Mouse (Mus musculus) forebrain, embryonic 14.5 days (tissue): ENCODE results near the gene Timm8a2. TPM values are rescaled to one million over a fixed set of nuclear protein-coding genes. Genes with fewer than 3 reads are reported as not detected.

Experiments used
- ATAC-seq: fragments of 200-750 bp; cut with Nextera tagmentation; 2 replicates; pipeline ENCODE4 v1.8.0; 2017; ENCODE audit warnings: mild to moderate bottlenecking, moderate library complexity
- DNase-seq: peaks from one replicate; pipeline ENCODE4 v3.0.0-alpha.2; 2015; ENCODE audit warnings: low spot score
- H3K27ac ChIP-seq: fragments of 300-500 bp; sonication (generic); 2 replicates; pipeline ENCODE4 v1.5.1; 2014; ENCODE audit warnings: low read depth, mild to moderate bottlenecking, control low read depth, low read length, moderate library complexity
- H3K27me3 ChIP-seq: fragments of 300-500 bp; sonication (generic); replicated peaks from 2 replicates; pipeline ENCODE4 v1.6.1; 2014; ENCODE audit warnings: low read length, control low read depth, mixed read lengths; ENCODE audit not compliant: control insufficient read depth, insufficient read depth
- H3K36me3 ChIP-seq: fragments of 300-500 bp; sonication (generic); 2 replicates; pipeline ENCODE4 v1.6.1; 2014; ENCODE audit warnings: low read length, control low read depth; ENCODE audit not compliant: control insufficient read depth, insufficient read depth
- H3K4me1 ChIP-seq: fragments of 300-500 bp; sonication (generic); 2 replicates; pipeline ENCODE4 v1.6.1; 2014; ENCODE audit warnings: antibody characterized with exemption, low read length, control low read depth; ENCODE audit not compliant: control insufficient read depth, insufficient read depth
- H3K4me2 ChIP-seq: fragments of 300-500 bp; sonication (generic); 2 replicates; pipeline ENCODE4 v1.6.1; 2014; ENCODE audit warnings: mild to moderate bottlenecking, control low read depth, low read length
- H3K4me3 ChIP-seq: fragments of 300-500 bp; sonication (generic); 2 replicates; pipeline ENCODE4 v1.5.1; 2014; ENCODE audit warnings: low read depth, low read length, control low read depth
- H3K9ac ChIP-seq: fragments of 300-500 bp; sonication (generic); 2 replicates; pipeline ENCODE4 v1.6.1; 2014; ENCODE audit warnings: mild to moderate bottlenecking, low read length, control low read depth, moderate library complexity
- H3K9me3 ChIP-seq: fragments of 300-500 bp; sonication (generic); replicated peaks from 2 replicates; pipeline ENCODE4 v1.6.1; 2016; ENCODE audit warnings: low read length, control low read depth, mixed read lengths; ENCODE audit not compliant: control insufficient read depth
- WGBS: fragments of 180-500 bp; shearing (Covaris S2); extraction: QIAGEN DNeasy Blood & Tissue Kit; methylation state at CpG from one replicate; pipeline ENCODE4 v1.1.7; 2014; 5-methylcytosine and 5-hydroxymethylcytosine counted together
- polyA plus RNA-seq: library from polyadenylated mRNA; unstranded; fragments of >200 nt; fragmentation: Nextera tagmentation; extraction: Ambion mirVana; gene quantifications from 2 replicates; pipeline ENCODE4 v1.2.1, GENCODE M21; 2014

Timm8a2 gene
- polyA plus RNA-seq, 1 experiment from 2014 or later, result not detected

DNA sequence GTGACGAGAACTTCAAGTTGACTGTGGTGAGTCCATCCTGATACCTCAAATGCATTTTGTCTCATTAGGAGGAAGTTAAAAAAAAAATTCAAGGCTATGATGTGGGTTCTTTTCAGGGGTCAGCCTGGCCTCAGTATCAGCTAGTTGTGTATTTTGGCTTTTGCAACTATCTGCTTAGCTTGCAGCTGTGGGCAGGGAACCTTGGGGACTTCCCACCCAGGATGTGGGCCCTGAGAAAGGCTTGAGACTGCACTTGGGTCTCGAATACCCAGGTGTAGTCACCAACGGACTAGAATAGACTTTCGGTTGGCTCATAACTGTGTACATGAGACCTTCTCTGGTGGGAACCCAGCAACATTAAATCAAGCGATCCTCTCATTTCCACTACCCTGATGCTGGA is 38.9 kb downstream of the Timm8a2 start:
- Histone ChIP-seq H3K4me1 (no peaks in the 10 kb centered on the region), H3K9me3 (no peaks in the 10 kb centered on the region), H3K27ac (no peak overlapping the region), H3K9ac (no peak overlapping the region), H3K4me3 (no peak overlapping the region), H3K4me2 (no peak overlapping the region), H3K27me3 (no peaks in the 10 kb centered on the region), H3K36me3 (no peaks in the 10 kb centered on the region)
- DNase-seq (no peak), ATAC-seq (no peak)
- 90% methylated on average over 5 of the region's 5 CpGs for WGBS

- Histone ChIP-seq H3K4me3 (no peak overlapping the region), H3K4me2 (no peak overlapping the region), H3K9me3 (no peaks in the 10 kb centered on the region), H3K4me1 (no peaks in the 10 kb centered on the region), H3K27ac (no peak overlapping the region), H3K27me3 (no peaks in the 10 kb centered on the region), H3K36me3 (no peaks in the 10 kb centered on the region), H3K9ac (no peak overlapping the region)
- ATAC-seq (no peak), DNase-seq (no peak)
- 78% methylated on average over 10 of the region's 10 CpGs for WGBS
These were observed 39.9 kb downstream of the Timm8a2 start for GRCm38 (mm10) chr14:122074360-122074759.

DNA sequence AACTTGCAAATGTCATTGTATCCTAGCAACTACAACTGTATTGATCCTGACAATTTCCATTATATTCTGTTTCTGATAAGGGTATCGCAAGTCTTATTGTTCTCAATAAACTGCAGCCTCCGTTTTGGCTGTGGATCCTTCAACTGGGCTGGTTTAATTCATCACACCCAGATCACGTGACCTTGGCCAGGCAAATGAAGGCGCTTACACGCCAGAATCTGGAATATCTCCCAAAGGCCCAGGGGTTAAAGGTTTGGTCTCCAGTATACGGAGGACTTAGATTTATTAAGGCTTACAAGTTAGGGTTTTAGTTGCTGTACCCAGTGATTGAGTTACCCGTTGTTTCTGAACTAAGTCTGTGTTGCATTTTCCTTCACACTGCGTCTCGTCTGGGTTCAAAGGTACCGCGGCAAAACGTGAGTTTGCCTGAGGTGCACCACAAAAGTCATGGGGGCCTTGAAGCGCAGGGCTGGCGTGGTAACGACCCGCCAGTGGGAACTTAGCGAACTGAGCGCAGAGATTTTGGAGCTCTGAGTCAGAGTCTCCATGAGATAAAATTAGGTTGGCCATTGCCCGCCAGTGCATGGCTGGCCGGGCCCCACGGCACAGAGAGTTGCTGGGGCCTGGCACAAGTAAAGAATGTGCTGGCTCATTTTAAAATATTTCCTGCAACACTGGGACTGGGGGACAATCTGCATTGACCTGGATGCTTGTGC is 41.2 kb downstream of the Timm8a2 start:
- Histone ChIP-seq H3K27me3 (no peaks in the 10 kb centered on the region), H3K27ac (no peak overlapping the region), H3K4me3 (no peak overlapping the region), H3K9ac (no peak overlapping the region), H3K9me3 (no peaks in the 10 kb centered on the region), H3K4me1 (no peaks in the 10 kb centered on the region), H3K4me2 (no peak overlapping the region), H3K36me3 (no peaks in the 10 kb centered on the region)
- WGBS, result 87% methylated on average over 21 of the region's 21 CpGs
- ATAC-seq (no peak), DNase-seq (no peak)

DNA sequence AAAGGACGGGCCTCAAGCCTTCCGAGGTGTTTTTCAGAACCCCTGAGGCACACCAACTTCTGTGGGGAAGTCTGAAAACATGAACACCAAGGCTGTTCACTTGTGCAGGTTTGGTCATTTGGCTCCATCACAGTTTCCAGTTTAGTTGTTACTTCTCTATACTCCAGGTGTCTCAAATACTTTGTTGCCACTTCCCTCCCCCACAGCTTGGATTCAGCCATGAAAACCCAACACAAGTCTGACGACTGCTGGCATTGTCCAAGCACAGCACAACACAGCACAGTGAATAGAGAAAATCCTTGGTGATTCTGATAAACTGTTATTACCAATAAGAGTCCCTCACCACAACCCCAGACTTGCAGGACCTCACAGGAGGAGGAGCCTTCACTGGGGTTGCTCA is 42.5 kb downstream of the Timm8a2 start:
- Histone ChIP-seq H3K27me3 (no peaks in the 10 kb centered on the region), H3K36me3 (no peaks in the 10 kb centered on the region), H3K27ac (no peak overlapping the region), H3K4me1 (no peaks in the 10 kb centered on the region), H3K9me3 (no peaks in the 10 kb centered on the region), H3K9ac (no peak overlapping the region), H3K4me3 (no peak overlapping the region), H3K4me2 (no peak overlapping the region)
- DNase-seq (no peak), ATAC-seq (no peak)
- 78% methylated on average over 3 of the region's 3 CpGs for WGBS

- WGBS, result 47% methylated on average over 6 of the region's 6 CpGs
- H3K9ac ChIP-seq, result no peak overlapping the region
- ATAC-seq, result no peak
- H3K36me3 ChIP-seq, result no peaks in the 10 kb centered on the region
- no peaks in the 10 kb centered on the region for H3K27me3 ChIP-seq
- H3K4me1 ChIP-seq, result no peaks in the 10 kb centered on the region
- no peak for DNase-seq
- no peak overlapping the region for H3K27ac ChIP-seq
- H3K9me3 ChIP-seq, result no peaks in the 10 kb centered on the region
- no peak overlapping the region for H3K4me3 ChIP-seq
- no peak overlapping the region for H3K4me2 ChIP-seq
These were observed 45.0 kb downstream of the Timm8a2 start for GRCm38 (mm10) chr14:122079428-122079827.

DNA sequence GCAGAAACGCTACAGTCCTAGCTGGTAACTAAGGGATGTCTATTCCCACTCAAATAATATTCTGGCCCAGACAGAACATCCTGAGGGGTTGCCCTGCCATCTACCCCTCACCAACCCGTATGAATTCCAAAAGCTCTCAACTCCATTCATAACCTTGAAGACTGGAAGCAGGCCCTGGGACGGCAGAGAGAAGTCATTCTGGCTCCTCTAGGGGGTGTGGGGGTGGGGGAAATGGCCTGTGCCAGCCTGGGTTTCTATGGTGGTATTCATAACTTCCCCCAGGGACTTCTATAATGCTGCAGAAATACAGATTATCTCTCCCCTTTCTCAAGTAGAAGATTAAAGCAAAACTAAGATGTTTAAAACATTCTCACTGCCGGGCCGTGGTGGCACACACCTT is 45.4 kb downstream of the Timm8a2 start:
- H3K27me3 ChIP-seq, result no peaks in the 10 kb centered on the region
- H3K4me3 ChIP-seq, result no peak overlapping the region
- no peak overlapping the region for H3K4me2 ChIP-seq
- no peak overlapping the region for H3K9ac ChIP-seq
- H3K9me3 ChIP-seq, result no peaks in the 10 kb centered on the region
- no peak overlapping the region for H3K27ac ChIP-seq
- 87% methylated on average over 5 of the region's 5 CpGs for WGBS
- ATAC-seq, result no peak
- H3K36me3 ChIP-seq, result no peaks in the 10 kb centered on the region
- no peak for DNase-seq
- no peaks in the 10 kb centered on the region for H3K4me1 ChIP-seq

DNA sequence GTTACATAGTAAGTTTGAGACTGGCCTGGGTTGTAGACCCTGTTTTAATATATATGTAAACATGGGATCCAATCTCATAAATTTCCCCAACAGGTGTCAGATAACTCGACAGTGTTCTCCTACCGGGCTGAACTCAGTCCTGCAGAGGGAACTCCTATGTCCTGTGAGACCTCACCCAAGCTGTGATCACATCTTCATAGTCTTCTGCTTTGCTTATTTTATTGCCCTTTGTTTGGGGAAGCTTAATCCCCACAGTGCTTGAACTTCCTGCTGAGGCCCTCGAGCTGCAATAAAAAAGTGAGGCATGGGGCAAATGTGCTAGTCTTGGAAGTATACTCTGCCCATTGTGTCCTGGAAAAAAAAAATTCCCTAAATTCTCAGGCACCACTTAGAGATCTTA is 46.8 kb downstream of the Timm8a2 start:
- DNase-seq (no peak), ATAC-seq (no peak)
- 47% methylated on average over 3 of the region's 3 CpGs for WGBS
- Histone ChIP-seq H3K9ac (no peak overlapping the region), H3K4me1 (no peaks in the 10 kb centered on the region), H3K9me3 (no peaks in the 10 kb centered on the region), H3K36me3 (no peaks in the 10 kb centered on the region), H3K4me2 (no peak overlapping the region), H3K27ac (no peak overlapping the region), H3K4me3 (no peak overlapping the region), H3K27me3 (no peaks in the 10 kb centered on the region)

DNA sequence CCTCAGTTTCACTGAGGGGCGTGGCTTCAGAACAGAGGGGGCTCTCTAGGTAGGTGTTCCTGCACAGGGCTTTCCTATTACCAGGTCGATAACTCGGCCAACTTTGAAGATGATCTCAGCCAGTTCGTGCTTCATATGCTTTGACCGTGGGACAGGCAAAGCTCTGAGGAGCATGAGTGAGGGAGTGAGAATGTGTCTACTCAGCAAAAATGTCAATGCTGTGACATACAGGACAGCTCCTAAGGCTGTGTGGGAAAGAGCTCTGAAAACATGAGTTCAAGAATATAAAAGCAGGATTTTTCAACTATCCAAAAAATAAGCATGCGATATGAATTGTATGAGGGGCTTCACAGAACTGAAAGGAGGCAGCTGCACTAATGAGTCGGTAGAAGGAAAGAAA is 49.0 kb downstream of the Timm8a2 start:
- Histone ChIP-seq H3K36me3 (no peaks in the 10 kb centered on the region), H3K27ac (no peak overlapping the region), H3K27me3 (no peaks in the 10 kb centered on the region), H3K4me1 (no peaks in the 10 kb centered on the region), H3K9me3 (no peaks in the 10 kb centered on the region), H3K4me2 (no peak overlapping the region), H3K9ac (no peak overlapping the region), H3K4me3 (no peak overlapping the region)
- 80% methylated on average over 7 of the region's 7 CpGs for WGBS
- no peak for DNase-seq
- ATAC-seq, result no peak

DNA sequence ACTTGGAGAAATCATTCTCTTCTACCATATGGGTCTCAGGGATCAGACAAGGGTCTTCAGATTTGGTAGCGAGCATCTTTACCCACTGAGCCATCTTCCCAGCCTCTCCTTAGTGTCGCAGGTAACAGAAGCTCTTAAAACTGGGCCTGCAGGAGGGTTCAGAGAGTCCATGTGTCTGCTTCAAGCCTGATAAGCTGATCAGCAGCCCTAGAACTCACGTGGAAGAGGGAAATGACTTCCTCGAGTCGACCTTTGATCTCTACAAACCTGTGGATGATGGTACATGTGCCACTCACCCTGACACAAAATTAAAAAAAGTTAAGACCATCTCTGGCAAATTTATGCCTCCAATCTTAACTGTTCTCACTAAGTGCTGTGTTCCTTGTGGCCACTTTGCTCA is 53.5 kb downstream of the Timm8a2 start:
- 84% methylated on average over 5 of the region's 5 CpGs for WGBS
- no peak for DNase-seq
- no peak overlapping the region for H3K4me2 ChIP-seq
- H3K27ac ChIP-seq, result no peak overlapping the region
- no peak overlapping the region for H3K4me3 ChIP-seq
- H3K27me3 ChIP-seq, result no peaks in the 10 kb centered on the region
- no peak for ATAC-seq
- H3K9ac ChIP-seq, result no peak overlapping the region
- no peaks in the 10 kb centered on the region for H3K4me1 ChIP-seq
- no peaks in the 10 kb centered on the region for H3K36me3 ChIP-seq
- H3K9me3 ChIP-seq, result no peaks in the 10 kb centered on the region
